Mouse (Mus musculus): Measurements from ENCODE around the gene Cysltr1. TPM values are rescaled to one million over a fixed set of nuclear protein-coding genes. Genes with fewer than 3 reads are reported as not detected.

The Cysltr1 gene
- 1.0 and 1.6 TPM in 2 replicates for total RNA-seq (2023)

GRCm38 (mm10) chrX:106603386-106603785 is at the start of gene Cysltr1:
Gene Cysltr1, minus strand, starts transcription at chrX:106603679.

GRCm38 (mm10) chrX:106582886-106583285 is 20.6 kb downstream of the Cysltr1 start, which contains the start of gene Gm5127:
Gene Gm5127, plus strand, starts transcription at chrX:106583186.

Other genes with a start within 250 kb of the Cysltr1 start
- not detected in 2 replicates for gene Fndc3c1, start 118.3 kb downstream of the Cysltr1 start, total RNA-seq (2023)
- gene Gm5127, start 20.5 kb downstream of the Cysltr1 start, total RNA-seq (2023), result 0.27 TPM in 1 of 2 replicates, not detected in the other
- gene Rtl3, start 237.0 kb upstream of the Cysltr1 start, total RNA-seq (2023), result not detected in 2 replicates

All from neutrophil, adult 65 days (primary cell).